Mouse (Mus musculus): ENCODE measurements around the gene Scimp.
A peak's percentile ranks its signal among the peaks of the same experiment; 100 is the strongest.
"Not testable (repeated sequence)": the region's sequence is repeated elsewhere in the genome, so short reads cannot be mapped to it uniquely, and the experiment has no call there.

The Scimp gene

GRCm38 (mm10) chr11:70770804-70771203, 41.6 kb downstream of the Scimp start:
- no peak for DNase-seq (ENCODE audit: low read depth, low spot score)

GRCm38 (mm10) chr11:70765776-70766445, 46.5 kb downstream of the Scimp start:
- no peak for DNase-seq (ENCODE audit: low read depth, low spot score)

GRCm38 (mm10) chr11:70763936-70764808, 48.2 kb downstream of the Scimp start, which contains the start of gene Zfp3:
TSS of gene Zfp3 (plus strand) at chr11:70764209.
- no peak for DNase-seq (ENCODE audit: low read depth, low spot score)

GRCm38 (mm10) chr11:70763582-70763935, 48.8 kb downstream of the Scimp start:
- no peak for DNase-seq (ENCODE audit: low read depth, low spot score)

- DNase-seq (ENCODE audit: low read depth, low spot score), result no peak
These were observed 49.7 kb downstream of the Scimp start for GRCm38 (mm10) chr11:70762641-70763040.

GRCm38 (mm10) chr11:70760446-70760845, 51.9 kb downstream of the Scimp start:
- not testable (repeated sequence) for DNase-seq (ENCODE audit: low read depth, low spot score)

GRCm38 (mm10) chr11:70755645-70756044, 56.7 kb downstream of the Scimp start:
- DNase-seq (ENCODE audit: low read depth, low spot score), result peak; percentile 50

- DNase-seq (ENCODE audit: low read depth, low spot score), result no peak
These were observed 57.4 kb downstream of the Scimp start for GRCm38 (mm10) chr11:70754958-70755357.

- no peak for DNase-seq (ENCODE audit: low read depth, low spot score)
These were observed 57.9 kb downstream of the Scimp start for GRCm38 (mm10) chr11:70754476-70754875.

- no peak for DNase-seq (ENCODE audit: low read depth, low spot score)
These were observed 59.2 kb downstream of the Scimp start for GRCm38 (mm10) chr11:70753146-70753545.

GRCm38 (mm10) chr11:70752337-70753017, 59.9 kb downstream of the Scimp start:
- no peak for DNase-seq (ENCODE audit: low read depth, low spot score)

- DNase-seq (ENCODE audit: low read depth, low spot score), result no peak
These were observed 64.4 kb downstream of the Scimp start for GRCm38 (mm10) chr11:70747876-70748545.

GRCm38 (mm10) chr11:70745636-70746035, 66.8 kb downstream of the Scimp start:
- no peak for DNase-seq (ENCODE audit: low read depth, low spot score)

- DNase-seq (ENCODE audit: low read depth, low spot score), result no peak
These were observed 69.6 kb downstream of the Scimp start for GRCm38 (mm10) chr11:70742581-70743459.

- DNase-seq (ENCODE audit: low read depth, low spot score), result no peak
These were observed 70.3 kb downstream of the Scimp start for GRCm38 (mm10) chr11:70742117-70742516.

- DNase-seq (ENCODE audit: low read depth, low spot score), result no peak
These were observed 70.8 kb downstream of the Scimp start for GRCm38 (mm10) chr11:70741603-70742002.

Measured in c-Kit-negative CD71-positive TER-119-positive erythroid progenitor cells, embryonic 14.5 days (primary cell).